Mouse (Mus musculus): ENCODE measurements around the gene Psmd10. TPM values are rescaled to one million over a fixed set of nuclear protein-coding genes. Genes with fewer than 3 reads are reported as not detected.

The Psmd10 gene
- polyA plus RNA-seq, 1 experiment from 2014 or later: 55.5 TPM

GRCm38 (mm10) chrX:140979546-140979945 is 23.0 kb upstream of the Psmd10 start:
- Histone ChIP-seq H3K4me2 (ENCODE audit: low read depth) (no peak overlapping the region), H3K9me3 (ENCODE audit: control insufficient read depth, low read length) (no peaks in the 10 kb centered on the region), H3K27ac (ENCODE audit: low read depth, low read length) (no peak overlapping the region), H3K4me1 (ENCODE audit: control insufficient read depth, insufficient read depth, low read length) (no peaks in the 10 kb centered on the region), H3K9ac (ENCODE audit: low read length) (no peak overlapping the region), H3K27me3 (ENCODE audit: control insufficient read depth, insufficient read depth, low read length) (peaks cover 18% of the 10 kb centered on the region), H3K36me3 (ENCODE audit: control insufficient read depth, insufficient read depth, low read length) (no peaks in the 10 kb centered on the region), H3K4me3 (ENCODE audit: low read depth, low read length) (no peak overlapping the region)
- 83% methylated on average over 2 of the region's 2 CpGs for WGBS
- ATAC-seq (ENCODE audit: insufficient read depth, low FRiP score, low TSS enrichment): no peak
- no peak for DNase-seq (ENCODE audit: low spot score)

DNA sequence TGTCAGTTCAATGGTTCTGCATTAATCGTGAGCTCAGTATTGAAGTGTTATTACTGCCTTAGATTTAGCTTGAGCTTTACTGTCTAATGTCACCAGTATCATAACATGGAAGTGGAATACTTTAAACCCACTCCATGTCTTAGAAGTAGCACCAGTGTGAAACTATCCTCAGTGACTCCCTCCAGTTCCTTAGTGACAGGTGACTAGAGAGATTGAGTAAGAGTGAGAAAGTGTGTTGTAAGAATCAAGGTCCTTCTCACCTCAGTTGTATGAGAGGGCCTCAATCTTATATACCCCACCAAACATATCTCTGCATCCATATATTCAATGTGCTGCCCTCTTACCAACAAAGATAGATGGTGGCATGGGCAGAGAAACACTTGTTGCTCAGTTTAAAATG is 22.4 kb upstream of the Psmd10 start:
- Histone ChIP-seq H3K4me3 (ENCODE audit: low read depth, low read length) (no peak overlapping the region), H3K4me2 (ENCODE audit: low read depth) (no peak overlapping the region), H3K27ac (ENCODE audit: low read depth, low read length) (no peak overlapping the region), H3K9me3 (ENCODE audit: control insufficient read depth, low read length) (no peaks in the 10 kb centered on the region), H3K4me1 (ENCODE audit: control insufficient read depth, insufficient read depth, low read length) (no peaks in the 10 kb centered on the region), H3K36me3 (ENCODE audit: control insufficient read depth, insufficient read depth, low read length) (no peaks in the 10 kb centered on the region), H3K9ac (ENCODE audit: low read length) (no peak overlapping the region), H3K27me3 (ENCODE audit: control insufficient read depth, insufficient read depth, low read length) (peaks cover 18% of the 10 kb centered on the region)
- ATAC-seq (ENCODE audit: insufficient read depth, low FRiP score, low TSS enrichment) (no peak), DNase-seq (ENCODE audit: low spot score) (no peak)
- WGBS: 94% methylated on average over 1 of the region's 1 CpGs

DNA sequence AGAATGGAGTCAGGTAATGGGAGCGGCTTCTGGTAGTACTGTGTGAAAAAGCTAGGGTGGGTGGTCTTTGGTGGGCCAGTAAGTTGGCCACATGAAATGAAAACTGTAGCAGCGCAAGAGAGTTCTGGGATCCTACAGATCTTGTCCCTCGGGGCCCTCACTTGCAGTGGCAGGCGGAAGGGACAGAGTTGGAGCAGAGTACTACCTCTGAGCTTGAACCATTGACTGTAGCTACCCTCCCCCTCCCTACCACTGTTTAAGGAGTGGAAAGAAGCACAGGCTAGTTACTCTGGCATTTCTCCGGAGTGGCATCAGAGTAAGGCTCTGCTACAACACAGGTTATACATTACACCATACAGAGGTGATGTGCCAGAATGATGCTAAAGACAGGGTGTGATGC is 431 bp upstream of the Psmd10 start:
- H3K9me3 ChIP-seq (ENCODE audit: control insufficient read depth, low read length): no peaks in the 10 kb centered on the region
- no peak for DNase-seq (ENCODE audit: low spot score)
- no peak overlapping the region for H3K9ac ChIP-seq (ENCODE audit: low read length)
- H3K27me3 ChIP-seq (ENCODE audit: control insufficient read depth, insufficient read depth, low read length): no peaks in the 10 kb centered on the region
- H3K4me3 ChIP-seq (ENCODE audit: low read depth, low read length): peak overlapping the region; percentile 28
- WGBS: 28% methylated on average over 5 of the region's 5 CpGs
- peak overlapping the region; percentile 33 for H3K4me2 ChIP-seq (ENCODE audit: low read depth)
- no peak overlapping the region for H3K27ac ChIP-seq (ENCODE audit: low read depth, low read length)
- no peaks in the 10 kb centered on the region for H3K36me3 ChIP-seq (ENCODE audit: control insufficient read depth, insufficient read depth, low read length)
- peak; percentile 79 for ATAC-seq (ENCODE audit: insufficient read depth, low FRiP score, low TSS enrichment)
- no peaks in the 10 kb centered on the region for H3K4me1 ChIP-seq (ENCODE audit: control insufficient read depth, insufficient read depth, low read length)

- ATAC-seq (ENCODE audit: insufficient read depth, low FRiP score, low TSS enrichment) (no peak), DNase-seq (ENCODE audit: low spot score) (no peak)
- Histone ChIP-seq H3K9ac (ENCODE audit: low read length) (no peak overlapping the region), H3K4me1 (ENCODE audit: control insufficient read depth, insufficient read depth, low read length) (no peaks in the 10 kb centered on the region), H3K4me2 (ENCODE audit: low read depth) (no peak overlapping the region), H3K9me3 (ENCODE audit: control insufficient read depth, low read length) (no peaks in the 10 kb centered on the region), H3K36me3 (ENCODE audit: control insufficient read depth, insufficient read depth, low read length) (no peaks in the 10 kb centered on the region), H3K4me3 (ENCODE audit: low read depth, low read length) (no peak overlapping the region), H3K27ac (ENCODE audit: low read depth, low read length) (no peak overlapping the region), H3K27me3 (ENCODE audit: control insufficient read depth, insufficient read depth, low read length) (peaks cover 8% of the 10 kb centered on the region; the same call in 1 of the 2 replicates)
- 92% methylated on average over 4 of the region's 4 CpGs for WGBS
Observed at GRCm38 (mm10) chrX:140953618-140954017, 2.9 kb downstream of the Psmd10 start.

GRCm38 (mm10) chrX:140936271-140936670 is 20.3 kb downstream of the Psmd10 start:
- Histone ChIP-seq H3K9me3 (ENCODE audit: control insufficient read depth, low read length) (no peaks in the 10 kb centered on the region), H3K27me3 (ENCODE audit: control insufficient read depth, insufficient read depth, low read length) (peaks cover 4% of the 10 kb centered on the region; the same call in 1 of the 2 replicates), H3K4me1 (ENCODE audit: control insufficient read depth, insufficient read depth, low read length) (no peaks in the 10 kb centered on the region), H3K4me2 (ENCODE audit: low read depth) (no peak overlapping the region), H3K9ac (ENCODE audit: low read length) (no peak overlapping the region), H3K4me3 (ENCODE audit: low read depth, low read length) (no peak overlapping the region), H3K36me3 (ENCODE audit: control insufficient read depth, insufficient read depth, low read length) (no peaks in the 10 kb centered on the region), H3K27ac (ENCODE audit: low read depth, low read length) (no peak overlapping the region)
- DNase-seq (ENCODE audit: low spot score): no peak
- no peak for ATAC-seq (ENCODE audit: insufficient read depth, low FRiP score, low TSS enrichment)
- WGBS: 71% methylated on average over 5 of the region's 5 CpGs

GRCm38 (mm10) chrX:140933263-140933662 is 23.3 kb downstream of the Psmd10 start:
- ATAC-seq (ENCODE audit: insufficient read depth, low FRiP score, low TSS enrichment) (no peak), DNase-seq (ENCODE audit: low spot score) (no peak)
- H3K36me3 ChIP-seq (ENCODE audit: control insufficient read depth, insufficient read depth, low read length): no peaks in the 10 kb centered on the region
- H3K4me2 ChIP-seq (ENCODE audit: low read depth): no peak overlapping the region
- H3K27ac ChIP-seq (ENCODE audit: low read depth, low read length): no peak overlapping the region
- no peak overlapping the region for H3K4me3 ChIP-seq (ENCODE audit: low read depth, low read length)
- H3K9me3 ChIP-seq (ENCODE audit: control insufficient read depth, low read length): no peaks in the 10 kb centered on the region
- H3K9ac ChIP-seq (ENCODE audit: low read length): no peak overlapping the region
- 82% methylated on average over 3 of the region's 3 CpGs for WGBS
- peaks cover 6% of the 10 kb centered on the region; the same call in 1 of the 2 replicates for H3K27me3 ChIP-seq (ENCODE audit: control insufficient read depth, insufficient read depth, low read length)
- no peaks in the 10 kb centered on the region for H3K4me1 ChIP-seq (ENCODE audit: control insufficient read depth, insufficient read depth, low read length)

- Histone ChIP-seq H3K27ac (ENCODE audit: low read depth, low read length) (no peak overlapping the region), H3K4me2 (ENCODE audit: low read depth) (no peak overlapping the region), H3K9me3 (ENCODE audit: control insufficient read depth, low read length) (no peaks in the 10 kb centered on the region), H3K36me3 (ENCODE audit: control insufficient read depth, insufficient read depth, low read length) (no peaks in the 10 kb centered on the region), H3K4me1 (ENCODE audit: control insufficient read depth, insufficient read depth, low read length) (no peaks in the 10 kb centered on the region), H3K27me3 (ENCODE audit: control insufficient read depth, insufficient read depth, low read length) (peaks cover 6% of the 10 kb centered on the region; the same call in 1 of the 2 replicates), H3K4me3 (ENCODE audit: low read depth, low read length) (no peak overlapping the region), H3K9ac (ENCODE audit: low read length) (no peak overlapping the region)
- ATAC-seq (ENCODE audit: insufficient read depth, low FRiP score, low TSS enrichment) (no peak), DNase-seq (ENCODE audit: low spot score) (no peak)
- WGBS: 74% methylated on average over 3 of the region's 3 CpGs
Observed at GRCm38 (mm10) chrX:140932066-140932465, 24.5 kb downstream of the Psmd10 start.

DNA sequence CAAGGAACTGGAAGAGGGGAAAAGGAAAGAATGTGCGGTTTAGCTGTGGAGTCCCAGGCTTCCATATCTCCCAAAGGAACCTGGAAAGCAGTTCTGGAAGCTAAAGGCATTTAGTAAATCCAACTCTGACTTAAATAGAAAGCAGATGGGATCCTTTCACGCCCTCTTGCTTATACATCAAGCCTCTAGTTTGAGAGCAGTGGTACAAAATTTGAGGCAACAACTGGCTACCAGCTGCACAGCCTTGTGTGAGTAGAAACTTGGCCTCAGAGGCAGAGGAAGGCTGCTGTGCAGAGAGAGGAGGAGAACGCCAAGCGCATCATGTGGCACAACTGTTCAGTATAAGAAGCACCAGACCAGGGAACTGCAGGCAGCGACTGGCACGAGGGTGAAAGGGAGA is 35.2 kb downstream of the Psmd10 start:
- ATAC-seq (ENCODE audit: insufficient read depth, low FRiP score, low TSS enrichment) (no peak), DNase-seq (ENCODE audit: low spot score) (no peak)
- Histone ChIP-seq H3K4me2 (ENCODE audit: low read depth) (no peak overlapping the region), H3K9ac (ENCODE audit: low read length) (no peak overlapping the region), H3K27me3 (ENCODE audit: control insufficient read depth, insufficient read depth, low read length) (peaks cover 15% of the 10 kb centered on the region; the same call in 1 of the 2 replicates), H3K4me3 (ENCODE audit: low read depth, low read length) (no peak overlapping the region), H3K4me1 (ENCODE audit: control insufficient read depth, insufficient read depth, low read length) (no peaks in the 10 kb centered on the region), H3K27ac (ENCODE audit: low read depth, low read length) (no peak overlapping the region), H3K9me3 (ENCODE audit: control insufficient read depth, low read length) (no peaks in the 10 kb centered on the region), H3K36me3 (ENCODE audit: control insufficient read depth, insufficient read depth, low read length) (no peaks in the 10 kb centered on the region)
- WGBS: 75% methylated on average over 6 of the region's 6 CpGs

GRCm38 (mm10) chrX:140907360-140907759 is 49.2 kb downstream of the Psmd10 start, which contains the start of gene Vsig1:
Gene Vsig1, plus strand, starts transcription at chrX:140907608.
- Histone ChIP-seq H3K4me3 (ENCODE audit: low read depth, low read length) (no peak within 1 kb of the TSS), H3K4me1 (ENCODE audit: control insufficient read depth, insufficient read depth, low read length) (no peaks in the 10 kb centered on the region), H3K4me2 (ENCODE audit: low read depth) (no peak within 1 kb of the TSS), H3K27ac (ENCODE audit: low read depth, low read length) (no peak within 1 kb of the TSS), H3K27me3 (ENCODE audit: control insufficient read depth, insufficient read depth, low read length) (0 out of 2 replicates have a peak, but pooled peaks cover 3% of the 10 kb centered on the region), H3K9ac (ENCODE audit: low read length) (no peak within 1 kb of the TSS), H3K9me3 (ENCODE audit: control insufficient read depth, low read length) (no peaks in the 10 kb centered on the region), H3K36me3 (ENCODE audit: control insufficient read depth, insufficient read depth, low read length) (no peaks in the 10 kb centered on the region)
- no peak for ATAC-seq (ENCODE audit: insufficient read depth, low FRiP score, low TSS enrichment)
- WGBS: 75% methylated on average over 7 of the region's 7 CpGs
- DNase-seq (ENCODE audit: low spot score): no peak

All from neural tube, embryonic 11.5 days (tissue).